Mouse (Mus musculus) heart, postnatal 0 days (tissue): ENCODE measurements at regions not wholly inside any gene's neighbourhood (a gene's known extent, or its start where the extent isn't known, plus 50 kb on each side); places are given as distances from the start of the nearest gene placed in this dataset.

Source experiments
- CTCF ChIP-seq: IDR thresholded peaks from 2 replicates; pipeline ENCODE4 v1.5.1; 2016; ENCODE audit warnings: antibody characterized with exemption, control low read depth, low read depth
- EP300 ChIP-seq: IDR thresholded peaks from 2 replicates; pipeline ENCODE4 v1.6.1; 2016; ENCODE audit warnings: antibody characterized with exemption, low read depth

- no peak for TF ChIP-seq CTCF
- no peak for TF ChIP-seq EP300
Observed at GRCm38 (mm10) chr13:112152614-112153550, 135.4 kb upstream of the Ankrd55 start.
